Mouse (Mus musculus) kidney, adult 9 months (tissue): ENCODE measurements around the gene Tmem266.

ENCODE experiments used
- DNase-seq: peaks from one replicate; pipeline ENCODE4 v3.0.0; 2022

Gene Tmem266

GRCm38 (mm10) chr9:55332949-55333348, 6.2 kb downstream of the Tmem266 start:
- no peak for DNase-seq

GRCm38 (mm10) chr9:55344165-55344564, 17.5 kb downstream of the Tmem266 start:
- DNase-seq = no peak

GRCm38 (mm10) chr9:55345332-55345731, 18.6 kb downstream of the Tmem266 start:
- DNase-seq = no peak

GRCm38 (mm10) chr9:55348664-55349063, 22.0 kb downstream of the Tmem266 start:
- DNase-seq = no peak

GRCm38 (mm10) chr9:55354686-55355085, 28.0 kb downstream of the Tmem266 start:
- no peak for DNase-seq

- no peak for DNase-seq
Measured at GRCm38 (mm10) chr9:55355270-55355834, 28.6 kb downstream of the Tmem266 start.

- DNase-seq = no peak
Measured at GRCm38 (mm10) chr9:55357164-55357563, 30.5 kb downstream of the Tmem266 start.

GRCm38 (mm10) chr9:55360372-55360771, 33.7 kb downstream of the Tmem266 start:
- DNase-seq = no peak

GRCm38 (mm10) chr9:55360861-55361260, 34.1 kb downstream of the Tmem266 start:
- DNase-seq = no peak

- DNase-seq = no peak
Measured at GRCm38 (mm10) chr9:55361969-55362368, 35.3 kb downstream of the Tmem266 start.

- DNase-seq = no peak
Measured at GRCm38 (mm10) chr9:55363707-55364106, 37.0 kb downstream of the Tmem266 start.

- no peak for DNase-seq
Measured at GRCm38 (mm10) chr9:55368011-55368410, 41.3 kb downstream of the Tmem266 start.

- DNase-seq = no peak
Measured at GRCm38 (mm10) chr9:55371908-55372307, 45.2 kb downstream of the Tmem266 start.

- no peak for DNase-seq
Measured at GRCm38 (mm10) chr9:55377603-55378250, 51.0 kb downstream of the Tmem266 start.

- DNase-seq = no peak
Measured at GRCm38 (mm10) chr9:55381456-55381855, 54.7 kb downstream of the Tmem266 start.

GRCm38 (mm10) chr9:55382441-55382840, 55.7 kb downstream of the Tmem266 start:
- DNase-seq = peak; percentile 55

- DNase-seq = no peak
Measured at GRCm38 (mm10) chr9:55386117-55386516, 59.4 kb downstream of the Tmem266 start.

GRCm38 (mm10) chr9:55387862-55388505, 61.3 kb downstream of the Tmem266 start:
- DNase-seq = no peak

GRCm38 (mm10) chr9:55391909-55392658, 65.4 kb downstream of the Tmem266 start:
- peak; percentile 70 for DNase-seq

GRCm38 (mm10) chr9:55395650-55396049, 68.9 kb downstream of the Tmem266 start:
- no peak for DNase-seq

GRCm38 (mm10) chr9:55398985-55399554, 72.4 kb downstream of the Tmem266 start:
- no peak for DNase-seq

- no peak for DNase-seq
Measured at GRCm38 (mm10) chr9:55402276-55402675, 75.6 kb downstream of the Tmem266 start.

GRCm38 (mm10) chr9:55404256-55404655, 77.5 kb downstream of the Tmem266 start:
- no peak for DNase-seq
